Mouse (Mus musculus) CH12.LX (cell line): ENCODE measurements around the gene Pln. TPM values are rescaled to one million over a fixed set of nuclear protein-coding genes. Genes with fewer than 3 reads are reported as not detected.

Experiments used
- DNase-seq: peaks from one replicate; pipeline ENCODE4 v3.0.0-alpha.2; 2013; ENCODE audit errors: extremely low read depth
- H3K27ac ChIP-seq: 2 replicates; pipeline ENCODE4 v1.5.1; 2012; ENCODE audit warnings: low read depth, mild to moderate bottlenecking, control low read depth, moderate library complexity; ENCODE audit not compliant: insufficient read depth
- H3K27me3 ChIP-seq: replicated peaks from 2 replicates; pipeline ENCODE3; 2012; ENCODE audit warnings: inconsistent platforms
- H3K36me3 ChIP-seq, 2 experiments: replicated peaks in 1 of 2; 2 replicates each; pipeline versions ENCODE3 to v1.6.1; 2012; ENCODE audit warnings: inconsistent platforms in 1 of 2, low read length in 1 of 2, mild to moderate bottlenecking in 1 of 2, mixed read lengths in 1 of 2, moderate library complexity in 1 of 2; ENCODE audit not compliant: control insufficient read depth in 1 of 2, insufficient read depth in 1 of 2
- H3K4me1 ChIP-seq, 2 experiments: 2 replicates each; pipeline ENCODE4 v1.6.1; 2012; ENCODE audit warnings: inconsistent platforms in 1 of 2, moderate library complexity in 1 of 2; ENCODE audit not compliant: insufficient read depth in 2 of 2, control insufficient read depth in 1 of 2
- H3K4me2 ChIP-seq: 2 replicates; pipeline ENCODE4 v1.6.1; 2012; ENCODE audit warnings: low read depth, mild to moderate bottlenecking, control low read depth; ENCODE audit not compliant: poor library complexity, insufficient read depth, severe bottlenecking
- H3K4me3 ChIP-seq, 3 experiments: fragments of 150-350 bp in 1 of 3; sonication (generic) in 1 of 3; replicated peaks in 1 of 3; 2 replicates each; pipeline versions ENCODE3 to v1.5.1; 2011 to 2012; ENCODE audit warnings: low read depth in 2 of 3, low read length in 2 of 3, mild to moderate bottlenecking in 2 of 3, moderate library complexity in 2 of 3, control low read depth in 1 of 3, improper control_type of control experiment in 1 of 3, inconsistent platforms in 1 of 3, mixed read lengths in 1 of 3; ENCODE audit not compliant: poor library complexity in 1 of 3
- H3K79me2 ChIP-seq: replicated peaks from 2 replicates; pipeline ENCODE4 v1.6.1; 2012; ENCODE audit warnings: mild to moderate bottlenecking, moderate library complexity; ENCODE audit not compliant: control insufficient read depth, poor library complexity, insufficient read depth, severe bottlenecking; ENCODE audit errors: extremely low read depth
- H3K9ac ChIP-seq: 2 replicates; pipeline ENCODE4 v1.6.1; 2012; ENCODE audit warnings: low read depth, mild to moderate bottlenecking, control low read depth, moderate library complexity; ENCODE audit not compliant: insufficient read depth
- H3K9me3 ChIP-seq: replicated peaks from 2 replicates; pipeline ENCODE3; 2012; ENCODE audit warnings: low read length, inconsistent platforms, mixed read lengths
- CHD2 ChIP-seq: IDR thresholded peaks from 2 replicates; pipeline ENCODE4 v1.6.1; 2011; ENCODE audit warnings: low read length, improper control_type of control experiment
- CTCF ChIP-seq, 2 experiments: IDR thresholded peaks in 1 of 2; conservative IDR thresholded peaks in 1 of 2; 2 replicates each; pipeline ENCODE4 v1.5.1; 2011 to 2012; ENCODE audit warnings: low read depth in 2 of 2, low read length in 2 of 2, improper control_type of control experiment in 1 of 2, inconsistent platforms in 1 of 2, mild to moderate bottlenecking in 1 of 2, moderate library complexity in 1 of 2
- E2F4 ChIP-seq: IDR thresholded peaks from 2 replicates; pipeline ENCODE4 v1.6.1; 2011; ENCODE audit warnings: low read depth, low read length, improper control_type of control experiment; ENCODE audit not compliant: insufficient replicate concordance
- ELF1 ChIP-seq: IDR thresholded peaks from 2 replicates; pipeline ENCODE4 v1.6.1; 2014; ENCODE audit warnings: low read depth, mild to moderate bottlenecking, inconsistent platforms, low read length, improper control_type of control experiment
- EP300 ChIP-seq: IDR thresholded peaks from 2 replicates; pipeline ENCODE4 v1.6.1; 2011; ENCODE audit warnings: low read length, improper control_type of control experiment
- ETS1 ChIP-seq: conservative IDR thresholded peaks from 2 replicates; pipeline ENCODE4 v1.6.1; 2012; ENCODE audit warnings: low read depth, mild to moderate bottlenecking, inconsistent platforms, low read length, improper control_type of control experiment, moderate library complexity
- HCFC1 ChIP-seq: IDR thresholded peaks from 2 replicates; pipeline ENCODE4 v1.6.1; 2012; ENCODE audit warnings: low read depth, mild to moderate bottlenecking, inconsistent platforms, low read length, improper control_type of control experiment
- KAT2A ChIP-seq: IDR thresholded peaks from 2 replicates; pipeline ENCODE4 v1.6.1; 2012; ENCODE audit warnings: low read length, improper control_type of control experiment, inconsistent platforms; ENCODE audit not compliant: insufficient replicate concordance
- MAX ChIP-seq: IDR thresholded peaks from 2 replicates; pipeline ENCODE4 v1.6.1; 2011; ENCODE audit warnings: low read length, improper control_type of control experiment
- MAZ ChIP-seq: IDR thresholded peaks from 2 replicates; pipeline ENCODE4 v1.6.1; 2012; ENCODE audit warnings: low read depth, mild to moderate bottlenecking, inconsistent platforms, low read length, improper control_type of control experiment, moderate library complexity
- MEF2A ChIP-seq: IDR thresholded peaks from 2 replicates; pipeline ENCODE4 v1.6.1; 2014; ENCODE audit warnings: low read depth, mild to moderate bottlenecking, inconsistent platforms, low read length, improper control_type of control experiment, borderline replicate concordance
- NELFE ChIP-seq: IDR thresholded peaks from 2 replicates; pipeline ENCODE4 v1.6.1; 2011; ENCODE audit warnings: low read depth, low read length, improper control_type of control experiment
- NRF1 ChIP-seq: IDR thresholded peaks from 2 replicates; pipeline ENCODE4 v1.6.1; 2014; ENCODE audit warnings: low read depth, mild to moderate bottlenecking, inconsistent platforms, low read length, improper control_type of control experiment, moderate library complexity
- PAX5 ChIP-seq: IDR thresholded peaks from 2 replicates; pipeline ENCODE4 v1.6.1; 2012; ENCODE audit warnings: low read length, inconsistent platforms, mixed read lengths
- POLR2A ChIP-seq: IDR thresholded peaks from 2 replicates; pipeline ENCODE4 v1.6.1; 2011; ENCODE audit warnings: low read depth, mild to moderate bottlenecking, improper control_type of control experiment, low read length
- RAD21 ChIP-seq: IDR thresholded peaks from 2 replicates; pipeline ENCODE4 v1.6.1; 2011; ENCODE audit warnings: low read depth, mild to moderate bottlenecking, low read length, improper control_type of control experiment, moderate library complexity
- RCOR1 ChIP-seq: conservative IDR thresholded peaks from 2 replicates; pipeline ENCODE4 v1.6.1; 2012; ENCODE audit warnings: low read depth, mild to moderate bottlenecking, inconsistent platforms, low read length, improper control_type of control experiment
- SIN3A ChIP-seq: IDR thresholded peaks from 2 replicates; pipeline ENCODE4 v1.6.1; 2012; ENCODE audit warnings: low read length, improper control_type of control experiment, inconsistent platforms
- SMC3 ChIP-seq: IDR thresholded peaks from 2 replicates; pipeline ENCODE4 v1.6.1; 2011; ENCODE audit warnings: low read depth, low read length, improper control_type of control experiment
- UBTF ChIP-seq: IDR thresholded peaks from 2 replicates; pipeline ENCODE4 v1.6.1; 2012; ENCODE audit warnings: low read depth, mild to moderate bottlenecking, inconsistent platforms, low read length, improper control_type of control experiment, moderate library complexity
- ZC3H11A ChIP-seq: IDR thresholded peaks from 2 replicates; pipeline ENCODE4 v1.6.1; 2012; ENCODE audit warnings: low read depth, mild to moderate bottlenecking, inconsistent platforms, low read length, improper control_type of control experiment
- ZMIZ1 ChIP-seq: IDR thresholded peaks from 2 replicates; pipeline ENCODE4 v1.6.1; 2012; ENCODE audit warnings: low read depth, mild to moderate bottlenecking, inconsistent platforms, low read length, improper control_type of control experiment
- dilution Hi-C: fragments of 300-500 bp; cut with MboI; formaldehyde crosslinking; loops from 2 replicates; pipeline ENCODE4 v1.14.3; 2020; ENCODE audit warnings: low sequenced_read_pairs; ENCODE audit not compliant: extremely low pct_unique_long_range_greater_than_20kb, extremely low pct_ligation_motif_present
- in situ Hi-C: fragments of 300-500 bp; cut with MboI; formaldehyde crosslinking; loops from 3 replicates; pipeline ENCODE4 v1.14.3; 2019; ENCODE audit warnings: low sequenced_read_pairs, low pct_ligation_motif_present, low pct_unique_long_range_greater_than_20kb, mixed read lengths
- polyA plus RNA-seq: library from polyadenylated mRNA; unstranded; fragments of >175 nt; gene quantifications from 2 replicates; pipeline ENCODE4 v1.2.1, GENCODE M21; 2012; ENCODE audit warnings: low read depth; ENCODE audit not compliant: insufficient read length
- total RNA-seq, 2 experiments: library from RNA; depleted of rRNA; stranded (reverse); fragments of 300-350 nt in 1 of 2; fragments of >200 nt in 1 of 2; gene quantifications; 2 replicates each; pipeline ENCODE4 v1.2.3; 2012 to 2014

The Pln gene
- total and polyA plus RNA-seq, 3 experiments = not detected

- TF ChIP-seq MEF2A = no peak
Measured at GRCm38 (mm10) chr10:53305867-53306266, 31.6 kb upstream of the Pln start (continued).

GRCm38 (mm10) chr10:53306674-53307073 lies 30.8 kb upstream of the Pln start:
- DNase-seq = no peak
- no peaks in the 10 kb centered on the region for H3K4me1 ChIP-seq
- peaks cover 0 to 14% of the 10 kb centered on the region in 2 experiments for H3K36me3 ChIP-seq
- H3K9ac ChIP-seq = no peak overlapping the region
- no peak overlapping the region for H3K27ac ChIP-seq
- no peaks in the 10 kb centered on the region for H3K27me3 ChIP-seq
- dilution Hi-C loops (no loop called here), in situ Hi-C loops (no loop called here)
- no peak for TF ChIP-seq NELFE
- TF ChIP-seq UBTF = no peak
- no peak for TF ChIP-seq HCFC1
- TF ChIP-seq MAZ = no peak
- no peak for TF ChIP-seq MAX
- TF ChIP-seq RAD21 = no peak
- no peak for TF ChIP-seq CTCF (conservative IDR thresholded peaks at IDR 0.05 in 1 of 2, IDR thresholded peaks at IDR 0.05 in 1 of 2; ENCODE audit: low read depth in 2 of 2, low read length in 2 of 2)
- TF ChIP-seq ZC3H11A = no peak
- no peak for TF ChIP-seq EP300
- no peak for TF ChIP-seq RCOR1
- no peak for TF ChIP-seq POLR2A
- no peaks in the 10 kb centered on the region for H3K9me3 ChIP-seq
- no peak overlapping the region for H3K4me2 ChIP-seq
- H3K79me2 ChIP-seq = no peaks in the 10 kb centered on the region
- no peak overlapping the region for H3K4me3 ChIP-seq

GRCm38 (mm10) chr10:53323367-53323766 lies 14.1 kb upstream of the Pln start:
- Histone ChIP-seq H3K9me3 (no peaks in the 10 kb centered on the region), H3K4me3 (no peak overlapping the region), H3K4me2 (no peak overlapping the region), H3K27me3 (no peaks in the 10 kb centered on the region), H3K4me1 (no peaks in the 10 kb centered on the region), H3K9ac (no peak overlapping the region), H3K36me3 (peaks cover 0 to 14% of the 10 kb centered on the region in 2 experiments), H3K27ac (no peak overlapping the region), H3K79me2 (no peaks in the 10 kb centered on the region)
- TF ChIP-seq UBTF = no peak
- TF ChIP-seq CTCF (conservative IDR thresholded peaks at IDR 0.05 in 1 of 2, IDR thresholded peaks at IDR 0.05 in 1 of 2; ENCODE audit: low read depth in 2 of 2, low read length in 2 of 2) = no peak
- no peak for TF ChIP-seq HCFC1
- no peak for TF ChIP-seq SIN3A
- no peak for TF ChIP-seq PAX5
- TF ChIP-seq ELF1 = no peak
- no peak for TF ChIP-seq RCOR1
- TF ChIP-seq CHD2 = no peak
- TF ChIP-seq E2F4 = no peak
- TF ChIP-seq ZMIZ1 = no peak
- TF ChIP-seq ETS1 = no peak
- no peak for TF ChIP-seq SMC3
- TF ChIP-seq KAT2A = no peak
- TF ChIP-seq NRF1 = no peak
- in situ Hi-C loops (no loop called here), dilution Hi-C loops (no loop called here)
- DNase-seq = no peak
